Mouse (Mus musculus): ENCODE measurements around the gene Stk39. TPM values are rescaled to one million over a fixed set of nuclear protein-coding genes. Genes with fewer than 3 reads are reported as not detected.

Gene Stk39
- polyA plus RNA-seq, 1 experiment from 2014 or later: 39.4 TPM

DNA sequence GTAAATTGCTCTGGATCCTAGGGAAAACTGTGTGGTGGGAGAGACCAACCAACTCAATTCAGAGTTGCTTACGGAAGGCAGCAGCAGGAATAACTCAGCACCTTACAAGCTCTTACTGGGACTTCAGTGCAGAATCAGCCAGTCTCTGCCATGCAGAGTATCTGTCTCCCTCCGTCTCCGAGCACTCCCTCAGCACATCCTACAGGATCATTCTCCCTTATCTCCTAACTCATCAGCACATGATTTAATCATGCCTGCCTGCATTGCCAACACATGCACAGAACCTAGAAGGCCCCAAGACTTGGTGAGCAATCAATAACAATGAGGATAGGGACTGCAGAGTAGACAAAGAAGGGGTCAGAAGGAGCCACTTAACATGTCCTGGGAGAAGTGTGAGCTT lies 2.6 kb downstream of the Stk39 start:
- Histone ChIP-seq H3K27ac (no peak overlapping the region), H3K4me3 (peak overlapping the region; percentile 20), H3K9me3 (no peaks in the 10 kb centered on the region), H3K4me2 (peak overlapping the region; percentile 47), H3K9ac (peak overlapping the region; percentile 19; the same call in 1 of the 2 replicates), H3K4me1 (replicated peaks) (peaks cover 21% of the 10 kb centered on the region), H3K27me3 (no peaks in the 10 kb centered on the region), H3K36me3 (no peaks in the 10 kb centered on the region)
- WGBS: 53% methylated on average over 3 of the region's 3 CpGs
- no peak for ATAC-seq (ENCODE audit: low FRiP score)

DNA sequence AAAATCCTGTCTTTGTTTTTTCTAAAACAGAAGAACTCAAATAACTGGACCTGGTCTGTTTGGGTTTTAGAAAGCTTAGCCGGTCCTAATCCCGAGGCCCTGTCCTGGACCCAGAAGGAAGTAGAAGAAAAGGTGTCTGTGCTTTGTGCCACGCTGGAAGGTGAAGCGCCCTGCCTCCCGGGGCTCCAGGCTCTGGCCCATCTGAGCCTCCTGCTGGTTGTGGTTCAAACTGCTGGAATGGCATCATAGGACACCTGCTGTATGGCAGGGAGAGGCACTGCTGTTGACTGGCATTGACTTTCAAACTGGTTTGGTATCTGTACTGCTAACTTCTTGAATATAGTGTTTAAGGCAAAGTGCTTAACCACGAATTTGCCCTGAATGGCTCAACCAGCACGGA lies 3.4 kb downstream of the Stk39 start:
- H3K27ac ChIP-seq: no peak overlapping the region
- H3K9ac ChIP-seq: no peak overlapping the region
- peaks cover 24% of the 10 kb centered on the region for H3K4me1 ChIP-seq (replicated peaks)
- 0 out of 2 replicates have a peak overlapping the region, but pooled peaks have one; percentile 6 for H3K4me2 ChIP-seq
- H3K36me3 ChIP-seq: no peaks in the 10 kb centered on the region
- WGBS: 61% methylated on average over 7 of the region's 7 CpGs
- ATAC-seq (ENCODE audit: low FRiP score): no peak
- H3K9me3 ChIP-seq: no peaks in the 10 kb centered on the region
- no peak overlapping the region for H3K4me3 ChIP-seq
- no peaks in the 10 kb centered on the region for H3K27me3 ChIP-seq

DNA sequence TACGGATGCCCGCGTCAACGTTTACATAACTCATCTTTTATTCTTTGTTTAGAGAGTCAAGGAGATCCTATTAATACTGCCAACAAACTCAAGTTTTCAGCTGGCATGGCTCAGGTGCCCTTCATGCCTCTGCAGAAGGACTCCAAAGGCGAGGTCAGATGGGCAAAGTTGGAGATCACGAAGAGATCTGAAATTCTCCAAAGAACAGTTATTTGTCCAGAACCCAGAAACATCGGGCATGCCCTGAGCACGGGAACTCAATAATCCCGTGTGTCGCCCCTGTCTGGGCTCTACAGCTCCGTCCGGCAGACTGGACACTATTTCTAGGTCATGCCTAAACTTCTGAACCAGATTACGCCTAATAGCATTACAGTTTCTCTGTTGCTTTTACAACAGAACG lies 3.8 kb downstream of the Stk39 start:
- peaks cover 29% of the 10 kb centered on the region for H3K4me1 ChIP-seq (replicated peaks)
- no peak overlapping the region for H3K4me3 ChIP-seq
- H3K27me3 ChIP-seq: no peaks in the 10 kb centered on the region
- H3K27ac ChIP-seq: no peak overlapping the region
- no peaks in the 10 kb centered on the region for H3K36me3 ChIP-seq
- no peaks in the 10 kb centered on the region for H3K9me3 ChIP-seq
- no peak overlapping the region for H3K9ac ChIP-seq
- WGBS: 91% methylated on average over 14 of the region's 14 CpGs
- ATAC-seq (ENCODE audit: low FRiP score): no peak
- no peak overlapping the region for H3K4me2 ChIP-seq

DNA sequence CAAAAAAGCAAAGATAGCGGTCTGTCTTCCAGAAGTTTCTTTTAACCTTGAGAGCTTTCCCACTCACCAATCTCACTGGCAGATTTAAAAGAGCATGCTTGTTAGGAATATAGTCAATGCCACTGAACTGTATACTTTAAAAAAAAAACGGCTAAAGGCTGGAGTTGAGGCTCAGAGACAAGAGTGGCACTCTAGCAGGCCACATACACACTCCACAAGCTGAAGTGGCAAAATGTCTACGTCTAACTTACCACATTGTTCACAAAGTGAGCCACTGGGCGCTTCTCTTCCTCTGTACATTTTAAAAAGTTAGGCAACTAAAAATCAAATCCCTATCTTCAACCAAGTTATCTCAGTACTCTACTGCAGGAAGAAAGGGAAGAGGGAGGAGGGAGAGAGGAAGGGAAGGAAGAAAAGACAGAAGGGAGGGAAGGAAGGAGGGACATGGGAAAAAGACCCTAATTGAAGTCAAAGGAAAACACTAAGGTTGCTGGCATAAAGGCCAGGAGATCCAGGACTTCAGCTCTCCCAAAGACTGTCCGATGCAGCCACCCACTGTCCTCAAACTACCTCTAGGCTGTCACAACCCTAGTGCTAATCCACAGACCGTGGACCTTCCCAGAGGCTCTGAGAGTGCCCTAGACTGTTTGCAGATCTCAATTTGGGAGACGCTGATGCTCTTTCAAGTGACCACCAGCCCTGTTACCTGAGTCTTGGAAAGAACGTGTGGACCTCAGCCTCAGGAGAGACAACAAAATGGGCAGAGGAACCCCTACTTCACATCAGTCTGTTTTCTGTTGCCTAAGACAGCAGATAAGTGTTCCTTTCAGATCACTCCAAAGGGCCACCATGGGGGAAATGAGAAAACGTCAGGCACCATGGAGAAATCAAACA lies 4.7 kb downstream of the Stk39 start:
- H3K27ac ChIP-seq: no peak overlapping the region
- no peak for ATAC-seq (ENCODE audit: low FRiP score)
- no peak overlapping the region for H3K4me3 ChIP-seq
- H3K27me3 ChIP-seq: no peaks in the 10 kb centered on the region
- H3K9me3 ChIP-seq: no peaks in the 10 kb centered on the region
- peaks cover 29% of the 10 kb centered on the region for H3K4me1 ChIP-seq (replicated peaks)
- H3K4me2 ChIP-seq: no peak overlapping the region
- H3K36me3 ChIP-seq: no peaks in the 10 kb centered on the region
- WGBS: 87% methylated on average over 9 of the region's 9 CpGs
- no peak overlapping the region for H3K9ac ChIP-seq

DNA sequence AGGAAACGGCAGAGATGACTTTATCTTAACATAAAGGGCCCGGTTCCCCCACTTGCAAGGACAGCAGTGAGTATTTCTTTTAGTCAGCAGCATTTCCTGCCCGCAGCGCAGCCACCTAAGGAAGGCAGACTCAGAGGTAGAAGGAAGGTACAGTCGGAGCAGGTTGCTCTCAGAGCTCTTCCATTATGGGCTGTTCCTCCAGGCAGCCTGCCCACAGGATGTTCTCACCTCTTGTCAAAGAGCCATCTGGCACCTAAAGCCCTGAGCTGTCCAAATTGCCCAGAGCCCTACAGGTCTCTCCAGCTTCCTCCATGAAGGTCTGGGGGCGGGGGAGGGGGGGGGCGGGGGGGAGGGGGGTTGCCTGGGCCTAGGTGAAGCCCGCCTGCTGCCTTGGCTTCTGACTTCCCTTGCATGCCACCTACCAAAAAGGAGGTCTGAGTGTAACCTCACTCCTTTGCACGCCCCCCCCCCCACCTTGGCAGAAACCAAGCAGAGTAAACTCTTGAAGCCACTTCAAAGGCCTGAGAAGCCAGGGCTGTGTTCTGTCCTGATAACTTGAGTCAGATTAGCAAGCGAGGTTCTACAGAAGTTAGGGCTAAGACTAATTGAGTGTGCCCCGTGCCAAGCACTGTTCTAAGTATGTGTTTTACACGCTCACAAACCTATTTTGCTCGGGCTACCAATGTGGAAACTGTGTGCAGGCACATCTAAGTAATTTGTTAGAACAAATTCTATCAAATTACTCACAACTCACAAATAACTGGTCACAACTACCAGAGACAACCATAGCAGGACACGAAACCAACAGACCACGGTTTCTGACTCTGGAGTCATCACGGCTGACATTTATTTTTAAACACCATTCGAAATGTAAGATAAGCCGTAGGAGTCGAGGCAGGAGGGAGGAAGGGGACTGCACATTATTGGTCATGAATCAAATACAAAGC lies 5.7 kb downstream of the Stk39 start:
- 83% methylated on average over 17 of the region's 19 CpGs for WGBS
- ATAC-seq (ENCODE audit: low FRiP score): no peak

DNA sequence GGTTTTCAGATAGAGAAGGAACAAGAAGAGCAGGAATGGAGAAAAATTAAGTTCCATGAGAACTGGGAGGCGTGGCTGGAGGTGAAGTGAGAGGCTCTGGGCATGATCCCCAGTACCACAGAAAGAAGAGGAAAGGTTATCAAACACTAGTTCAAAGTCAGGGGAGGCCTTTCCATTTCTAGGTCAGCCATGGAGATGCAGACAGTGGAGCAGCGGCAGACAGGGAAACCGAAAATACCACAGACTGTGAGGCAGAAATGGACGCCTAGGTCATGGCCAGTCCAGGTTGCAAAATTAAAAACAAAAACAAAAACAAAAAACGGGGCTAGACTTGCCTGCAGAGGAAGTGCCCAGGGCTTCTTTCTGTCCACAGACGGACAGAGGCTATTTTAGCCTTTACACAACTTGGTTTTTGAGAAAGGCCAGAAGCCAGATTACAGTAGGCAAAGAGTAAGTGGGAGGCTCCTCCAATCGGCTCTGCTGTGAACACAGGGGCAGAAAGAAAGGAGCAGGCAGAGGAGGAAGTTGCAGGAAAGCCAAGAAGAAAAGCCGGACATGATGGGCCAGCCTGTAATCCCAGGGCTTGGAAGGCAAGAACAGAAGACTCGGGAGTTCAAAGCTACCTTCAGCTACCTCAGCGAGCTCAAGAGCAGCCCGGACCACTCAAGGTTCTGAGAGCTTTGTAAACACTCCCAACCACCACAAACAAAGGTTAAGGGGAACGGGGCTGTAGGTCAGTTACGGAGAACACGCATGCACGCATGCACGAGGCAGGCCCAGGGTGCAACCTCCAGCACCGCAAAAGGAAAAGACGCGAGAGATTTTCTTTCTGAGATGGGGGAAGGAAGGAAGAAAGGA lies 6.6 kb downstream of the Stk39 start:
- Histone ChIP-seq H3K27me3 (no peaks in the 10 kb centered on the region), H3K36me3 (peaks cover 8% of the 10 kb centered on the region; the same call in 1 of the 2 replicates), H3K27ac (no peak overlapping the region), H3K4me1 (replicated peaks) (peaks cover 25% of the 10 kb centered on the region), H3K9ac (no peak overlapping the region), H3K4me2 (no peak overlapping the region), H3K4me3 (no peak overlapping the region), H3K9me3 (no peaks in the 10 kb centered on the region)
- ATAC-seq (ENCODE audit: low FRiP score): no peak
- WGBS: 82% methylated on average over 19 of the region's 19 CpGs

More for the DNA sequence above, 5.7 kb downstream of the Stk39 start:
- H3K9me3 ChIP-seq: no peaks in the 10 kb centered on the region
- H3K27me3 ChIP-seq: no peaks in the 10 kb centered on the region
- no peak overlapping the region; the same call in 1 of the 2 replicates for H3K27ac ChIP-seq
- H3K9ac ChIP-seq: no peak overlapping the region
- peaks cover 29% of the 10 kb centered on the region for H3K4me1 ChIP-seq (replicated peaks)
- H3K4me3 ChIP-seq: no peak overlapping the region
- H3K4me2 ChIP-seq: no peak overlapping the region
- H3K36me3 ChIP-seq: no peaks in the 10 kb centered on the region

DNA sequence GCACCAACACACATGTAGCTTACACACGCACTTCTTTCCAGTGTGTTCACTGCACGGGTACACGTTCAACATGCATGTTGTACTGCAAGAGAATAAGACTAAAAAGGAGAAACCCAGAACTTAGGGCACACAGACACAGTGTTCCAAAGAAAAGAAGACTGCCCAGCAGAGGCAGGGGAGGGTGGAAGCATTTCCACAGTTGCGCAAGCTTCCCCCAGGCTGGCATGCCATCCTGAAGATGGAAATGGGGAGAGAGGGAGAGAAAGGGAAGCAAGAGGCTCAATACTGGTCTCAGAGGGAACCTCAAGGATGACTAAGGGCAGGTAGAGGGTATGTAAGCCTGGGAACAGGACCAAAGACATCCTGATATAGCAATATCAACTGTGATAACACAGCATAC lies 7.6 kb downstream of the Stk39 start:
- H3K9me3 ChIP-seq: no peaks in the 10 kb centered on the region
- H3K27me3 ChIP-seq: no peaks in the 10 kb centered on the region
- H3K4me2 ChIP-seq: no peak overlapping the region
- peaks cover 18% of the 10 kb centered on the region for H3K4me1 ChIP-seq (replicated peaks)
- no peak for ATAC-seq (ENCODE audit: low FRiP score)
- H3K27ac ChIP-seq: no peak overlapping the region
- H3K36me3 ChIP-seq: peaks cover 8% of the 10 kb centered on the region; the same call in 1 of the 2 replicates
- no peak overlapping the region for H3K9ac ChIP-seq
- no peak overlapping the region for H3K4me3 ChIP-seq
- 94% methylated on average over 4 of the region's 4 CpGs for WGBS

DNA sequence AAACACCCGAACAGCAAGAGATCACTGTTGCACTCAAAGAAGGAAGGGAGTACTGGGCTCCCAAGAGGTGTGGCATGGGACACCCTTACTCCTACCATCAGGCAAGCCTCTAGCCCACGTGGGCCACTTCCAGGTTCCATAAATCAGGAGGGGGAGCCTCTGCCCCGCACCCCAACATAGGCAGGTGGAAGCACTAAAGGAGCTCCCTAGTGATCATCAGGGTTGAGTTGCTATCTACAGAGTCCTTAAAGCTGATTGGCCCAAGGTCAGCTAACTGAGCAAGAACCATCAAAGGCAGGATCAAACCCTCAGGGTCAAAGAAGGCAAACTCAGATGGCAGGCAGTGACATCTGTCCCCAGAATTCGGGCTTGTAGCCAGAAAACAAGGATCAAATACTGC lies 8.3 kb downstream of the Stk39 start:
- no peak overlapping the region for H3K9ac ChIP-seq
- H3K27me3 ChIP-seq: no peaks in the 10 kb centered on the region
- peaks cover 13% of the 10 kb centered on the region for H3K4me1 ChIP-seq (replicated peaks)
- no peak overlapping the region for H3K4me2 ChIP-seq
- no peaks in the 10 kb centered on the region for H3K9me3 ChIP-seq
- ATAC-seq (ENCODE audit: low FRiP score): no peak
- 87% methylated on average over 4 of the region's 4 CpGs for WGBS
- H3K36me3 ChIP-seq: peaks cover 12% of the 10 kb centered on the region; the same call in 1 of the 2 replicates
- H3K4me3 ChIP-seq: no peak overlapping the region
- no peak overlapping the region for H3K27ac ChIP-seq

DNA sequence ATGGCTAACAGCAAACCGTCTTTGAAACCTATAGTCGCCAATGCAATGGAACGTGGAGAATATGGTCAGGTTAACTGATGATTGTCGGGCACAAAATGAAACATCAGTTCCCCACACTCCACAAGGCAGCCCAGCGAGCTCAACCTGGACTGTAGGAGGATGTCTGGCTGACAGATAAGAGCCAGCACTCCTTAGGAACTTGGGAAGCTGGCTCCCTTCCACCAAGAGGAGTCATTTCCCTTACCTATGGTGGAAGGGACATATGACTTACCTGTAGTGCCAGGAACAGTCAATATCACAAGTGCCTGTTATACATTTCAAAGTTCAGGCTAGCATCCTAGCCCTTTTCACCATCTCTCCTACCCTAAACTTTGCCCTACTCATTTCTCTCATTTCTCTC lies 14.0 kb downstream of the Stk39 start:
- no peak overlapping the region for H3K9ac ChIP-seq
- H3K4me2 ChIP-seq: no peak overlapping the region
- ATAC-seq (ENCODE audit: low FRiP score): no peak
- no peaks in the 10 kb centered on the region for H3K9me3 ChIP-seq
- H3K4me1 ChIP-seq (replicated peaks): no peaks in the 10 kb centered on the region
- H3K4me3 ChIP-seq: no peak overlapping the region
- H3K27ac ChIP-seq: no peak overlapping the region
- H3K27me3 ChIP-seq: no peaks in the 10 kb centered on the region
- H3K36me3 ChIP-seq: peaks cover 14% of the 10 kb centered on the region; the same call in 1 of the 2 replicates
- WGBS: 90% methylated on average over 5 of the region's 5 CpGs

DNA sequence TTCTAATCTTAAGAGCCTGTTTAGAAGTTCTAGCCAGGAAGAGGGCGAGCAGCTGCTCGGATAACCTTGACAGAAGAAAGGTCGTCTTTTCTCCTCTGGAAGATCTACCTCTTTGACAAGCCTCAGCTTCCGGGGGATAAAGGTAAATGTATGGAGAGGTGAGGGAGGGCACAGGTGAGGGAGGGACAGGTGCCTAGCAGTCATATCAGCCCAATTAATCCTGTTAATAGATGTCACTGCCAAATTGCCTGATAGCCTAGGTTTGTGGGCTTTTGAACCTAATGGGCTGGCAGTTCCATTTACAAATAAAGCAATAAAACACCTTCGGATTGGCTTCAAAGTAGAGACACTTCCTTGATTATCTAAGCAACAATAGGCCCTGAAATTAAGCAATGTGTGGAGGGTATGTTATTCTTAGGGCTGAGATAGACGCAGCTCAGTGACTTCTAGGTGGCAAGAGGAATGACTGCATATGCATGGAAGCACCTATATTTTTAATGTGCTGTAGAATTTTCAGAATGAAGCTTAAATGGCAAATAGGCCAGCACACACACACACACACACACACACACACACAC lies 14.5 kb downstream of the Stk39 start:
- Histone ChIP-seq H3K9me3 (no peaks in the 10 kb centered on the region), H3K27ac (no peak overlapping the region), H3K9ac (no peak overlapping the region), H3K4me2 (no peak overlapping the region), H3K27me3 (no peaks in the 10 kb centered on the region), H3K4me3 (no peak overlapping the region), H3K36me3 (peaks cover 14% of the 10 kb centered on the region; the same call in 1 of the 2 replicates), H3K4me1 (replicated peaks) (no peaks in the 10 kb centered on the region)
- 90% methylated on average over 6 of the region's 6 CpGs for WGBS
- ATAC-seq (ENCODE audit: low FRiP score): no peak

DNA sequence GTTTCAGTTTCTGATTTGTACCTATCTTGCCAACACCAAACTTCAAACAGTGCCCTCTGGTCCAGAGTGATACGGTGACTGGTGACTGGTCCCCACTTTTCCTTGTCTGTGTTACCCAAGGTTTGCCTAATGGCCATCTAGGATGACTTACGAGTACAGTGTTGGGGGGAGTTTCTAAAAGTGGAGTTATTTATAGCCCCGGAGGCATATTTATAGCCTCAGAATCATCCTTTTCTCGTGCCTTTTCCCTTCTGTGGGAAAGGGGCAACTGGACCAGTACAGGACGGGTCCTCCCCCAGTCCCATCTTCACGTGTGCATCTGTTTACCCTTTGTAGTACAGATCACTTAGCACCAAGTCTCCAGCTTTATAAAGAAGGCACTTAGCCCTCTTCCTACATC lies 15.2 kb downstream of the Stk39 start:
- no peak overlapping the region for H3K9ac ChIP-seq
- H3K9me3 ChIP-seq: no peaks in the 10 kb centered on the region
- no peak for ATAC-seq (ENCODE audit: low FRiP score)
- H3K4me3 ChIP-seq: no peak overlapping the region
- no peak overlapping the region for H3K27ac ChIP-seq
- H3K4me1 ChIP-seq (replicated peaks): no peaks in the 10 kb centered on the region
- peaks cover 14% of the 10 kb centered on the region; the same call in 1 of the 2 replicates for H3K36me3 ChIP-seq
- H3K27me3 ChIP-seq: no peaks in the 10 kb centered on the region
- no peak overlapping the region for H3K4me2 ChIP-seq
- whole genome bisulfite sequencing: 90% methylated on average over 6 of the region's 6 CpGs

Data from hindbrain, embryonic 13.5 days (tissue).